Mouse (Mus musculus): ENCODE measurements around the gene 4930503B20Rik.

GRCm38 (mm10) chr3:146618357-146618756, 32.8 kb downstream of the 4930503B20Rik start:
- TF ChIP-seq POLR2A (IDR thresholded peaks at IDR 0.05; ENCODE audit: insufficient read depth, low read length), result no peak
- TF ChIP-seq EP300 (IDR thresholded peaks at IDR 0.05; ENCODE audit: insufficient read depth, low read depth, low read length), result no peak

All from ES-Bruce4 (cell line).